Mouse (Mus musculus) myocyte (in vitro differentiated cells): ENCODE data around the gene Yipf2.

Experiments used
- CEBPB ChIP-seq: IDR thresholded peaks from 2 replicates; pipeline ENCODE4 v1.6.1; 2011; ENCODE audit warnings: mild to moderate bottlenecking, moderate library complexity; ENCODE audit not compliant: poor library complexity, insufficient read depth, severe bottlenecking
- E2F4 ChIP-seq: IDR thresholded peaks from one replicate; pipeline ENCODE4 v1.6.1; 2011; ENCODE audit warnings: mild to moderate bottlenecking, control low read depth, moderate library complexity; ENCODE audit not compliant: insufficient read depth
- MAX ChIP-seq: IDR thresholded peaks from one replicate; pipeline ENCODE4 v1.6.1; 2011; ENCODE audit warnings: low read depth, mild to moderate bottlenecking, control low read depth
- POLR2A ChIP-seq: IDR thresholded peaks from one replicate; pipeline ENCODE4 v1.6.1; 2011; ENCODE audit warnings: low read depth, mild to moderate bottlenecking, control low read depth, moderate library complexity; ENCODE audit not compliant: insufficient read length
- POLR2AphosphoS2 ChIP-seq: IDR thresholded peaks from one replicate; pipeline ENCODE4 v1.6.1; 2011; ENCODE audit warnings: low read depth, control low read depth; ENCODE audit not compliant: insufficient read length
- USF1 ChIP-seq: IDR thresholded peaks from one replicate; pipeline ENCODE4 v1.6.1; 2011; ENCODE audit warnings: low read depth, mild to moderate bottlenecking, control low read depth, moderate library complexity

GRCm38 (mm10) chr9:21598198-21598597 lies 5.6 kb upstream of the Yipf2 start:
- TF ChIP-seq MAX (no peak), POLR2A (no peak), E2F4 (no peak), USF1 (no peak), POLR2AphosphoS2 (no peak), CEBPB (no peak)
